Mouse (Mus musculus) myocyte (in vitro differentiated cells): ENCODE measurements around the gene Adam30. TPM values are rescaled to one million over a fixed set of nuclear protein-coding genes. Genes with fewer than 3 reads are reported as not detected.

Experiments
- H3K27me3 ChIP-seq: one replicate; pipeline ENCODE4 v1.6.1; 2011; ENCODE audit not compliant: control insufficient read depth, insufficient read depth, insufficient read length
- H3K36me3 ChIP-seq: one replicate; pipeline ENCODE4 v1.6.1; 2011; ENCODE audit not compliant: control insufficient read depth, insufficient read depth
- H3K4me2 ChIP-seq: one replicate; pipeline ENCODE4 v1.6.1; 2011; ENCODE audit warnings: low read depth, control low read depth
- H3K4me3 ChIP-seq: one replicate; pipeline ENCODE4 v1.5.1; 2011; ENCODE audit warnings: mild to moderate bottlenecking, control low read depth, moderate library complexity
- H3K79me2 ChIP-seq: one replicate; pipeline ENCODE4 v1.6.1; 2011; ENCODE audit not compliant: control insufficient read depth, insufficient read depth
- H3ac ChIP-seq: one replicate; pipeline ENCODE4 v1.6.1; 2011; ENCODE audit not compliant: control insufficient read depth, insufficient read length
- CEBPB ChIP-seq: IDR thresholded peaks from 2 replicates; pipeline ENCODE4 v1.6.1; 2011; ENCODE audit warnings: mild to moderate bottlenecking, moderate library complexity; ENCODE audit not compliant: poor library complexity, insufficient read depth, severe bottlenecking
- E2F4 ChIP-seq: IDR thresholded peaks from one replicate; pipeline ENCODE4 v1.6.1; 2011; ENCODE audit warnings: mild to moderate bottlenecking, control low read depth, moderate library complexity; ENCODE audit not compliant: insufficient read depth
- MAX ChIP-seq: IDR thresholded peaks from one replicate; pipeline ENCODE4 v1.6.1; 2011; ENCODE audit warnings: low read depth, mild to moderate bottlenecking, control low read depth
- MYOD1 ChIP-seq, 3 experiments: IDR thresholded peaks; one replicate each; pipeline ENCODE4 v1.6.1; 2011; ENCODE audit warnings: control low read depth in 2 of 3, low read depth in 2 of 3, mild to moderate bottlenecking in 2 of 3, moderate library complexity in 1 of 3; ENCODE audit not compliant: insufficient read length in 2 of 3, control insufficient read depth in 1 of 3
- MYOG ChIP-seq, 3 experiments: IDR thresholded peaks; one replicate each; pipeline ENCODE4 v1.6.1; 2011; ENCODE audit warnings: control low read depth in 2 of 3, low read depth in 2 of 3, mild to moderate bottlenecking in 2 of 3; ENCODE audit not compliant: insufficient read length in 2 of 3, control insufficient read depth in 1 of 3, insufficient read depth in 1 of 3
- POLR2A ChIP-seq: IDR thresholded peaks from one replicate; pipeline ENCODE4 v1.6.1; 2011; ENCODE audit warnings: low read depth, mild to moderate bottlenecking, control low read depth, moderate library complexity; ENCODE audit not compliant: insufficient read length
- POLR2AphosphoS2 ChIP-seq: IDR thresholded peaks from one replicate; pipeline ENCODE4 v1.6.1; 2011; ENCODE audit warnings: low read depth, control low read depth; ENCODE audit not compliant: insufficient read length
- REST ChIP-seq: IDR thresholded peaks from one replicate; pipeline ENCODE4 v1.6.1; 2011; ENCODE audit warnings: mild to moderate bottlenecking, control low read depth, moderate library complexity; ENCODE audit not compliant: insufficient read depth, insufficient read length
- SRF ChIP-seq: IDR thresholded peaks from one replicate; pipeline ENCODE4 v1.6.1; 2011; ENCODE audit warnings: low read depth; ENCODE audit not compliant: control insufficient read depth, insufficient read length
- TCF12 ChIP-seq: IDR thresholded peaks from one replicate; pipeline ENCODE4 v1.6.1; 2011; ENCODE audit warnings: mild to moderate bottlenecking, control low read depth; ENCODE audit not compliant: poor library complexity, insufficient read depth, severe bottlenecking
- TCF3 ChIP-seq: IDR thresholded peaks from one replicate; pipeline ENCODE4 v1.6.1; 2011; ENCODE audit warnings: low read depth, control low read depth; ENCODE audit not compliant: insufficient read length
- USF1 ChIP-seq: IDR thresholded peaks from one replicate; pipeline ENCODE4 v1.6.1; 2011; ENCODE audit warnings: low read depth, mild to moderate bottlenecking, control low read depth, moderate library complexity
- polyA plus RNA-seq: library from polyadenylated mRNA; unstranded; fragments of >200 nt; fragmentation: generic; extraction: Trizol; gene quantifications from one replicate; pipeline ENCODE4 v1.2.1, GENCODE M21; 2012; ENCODE audit warnings: missing spikeins

The Adam30 gene
- polyA plus RNA-seq, 1 experiment = not detected

GRCm38 (mm10) chr3:98197711-98198532 lies 37.5 kb downstream of the Adam30 start:
- H3K27me3 ChIP-seq = no peaks in the 10 kb centered on the region
- TF ChIP-seq MAX = no peak
- H3K4me3 ChIP-seq = no peak overlapping the region
- H3K79me2 ChIP-seq = no peaks in the 10 kb centered on the region
- no peak overlapping the region for H3K4me2 ChIP-seq
- H3K36me3 ChIP-seq = no peaks in the 10 kb centered on the region
- H3ac ChIP-seq = no peak overlapping the region

- TF ChIP-seq MYOD1 (IDR thresholded peaks at IDR 0.05; ENCODE audit: control insufficient read depth in 1 of 3, insufficient read length in 2 of 3, low read depth in 2 of 3) = no peak
- TF ChIP-seq TCF3 = no peak
- TF ChIP-seq POLR2A = no peak
- TF ChIP-seq E2F4 = no peak
- TF ChIP-seq USF1 = no peak
- TF ChIP-seq REST = no peak
- TF ChIP-seq TCF12 = no peak
- TF ChIP-seq MYOG (IDR thresholded peaks at IDR 0.05; ENCODE audit: control insufficient read depth in 1 of 3, insufficient read depth in 1 of 3, insufficient read length in 2 of 3, low read depth in 2 of 3) = no peak
- TF ChIP-seq MAX = no peak
- no peak for TF ChIP-seq SRF
- TF ChIP-seq CEBPB = no peak
- no peak for TF ChIP-seq POLR2AphosphoS2
- Histone ChIP-seq H3K79me2 (no peaks in the 10 kb centered on the region), H3ac (no peak overlapping the region), H3K4me2 (no peak overlapping the region), H3K4me3 (no peak overlapping the region), H3K27me3 (no peaks in the 10 kb centered on the region), H3K36me3 (no peaks in the 10 kb centered on the region)
These were observed 39.3 kb downstream of the Adam30 start for GRCm38 (mm10) chr3:98199747-98200146.

GRCm38 (mm10) chr3:98203282-98203681 lies 42.9 kb downstream of the Adam30 start:
- no peak for TF ChIP-seq SRF
- TF ChIP-seq MYOD1 (IDR thresholded peaks at IDR 0.05; ENCODE audit: control insufficient read depth in 1 of 3, insufficient read length in 2 of 3, low read depth in 2 of 3) = no peak
- no peak for TF ChIP-seq E2F4
- TF ChIP-seq POLR2A = no peak
- TF ChIP-seq MYOG (IDR thresholded peaks at IDR 0.05; ENCODE audit: control insufficient read depth in 1 of 3, insufficient read depth in 1 of 3, insufficient read length in 2 of 3, low read depth in 2 of 3) = no peak
- no peak for TF ChIP-seq MAX
- no peak for TF ChIP-seq POLR2AphosphoS2
- TF ChIP-seq CEBPB = no peak
- Histone ChIP-seq H3K79me2 (no peaks in the 10 kb centered on the region), H3K4me3 (no peak overlapping the region), H3K27me3 (no peaks in the 10 kb centered on the region), H3K4me2 (no peak overlapping the region), H3K36me3 (no peaks in the 10 kb centered on the region), H3ac (no peak overlapping the region)

- no peak overlapping the region for H3ac ChIP-seq
- no peaks in the 10 kb centered on the region for H3K36me3 ChIP-seq
- no peak overlapping the region for H3K4me3 ChIP-seq
- TF ChIP-seq REST = no peak
- TF ChIP-seq CEBPB = no peak
- TF ChIP-seq TCF12 = no peak
- no peak for TF ChIP-seq MAX
- no peak for TF ChIP-seq USF1
- no peak overlapping the region for H3K4me2 ChIP-seq
- no peaks in the 10 kb centered on the region for H3K79me2 ChIP-seq
- no peaks in the 10 kb centered on the region for H3K27me3 ChIP-seq
These were observed 46.5 kb downstream of the Adam30 start for GRCm38 (mm10) chr3:98206977-98207376.

GRCm38 (mm10) chr3:98209161-98209560 lies 48.7 kb downstream of the Adam30 start:
- no peak overlapping the region for H3ac ChIP-seq
- no peaks in the 10 kb centered on the region for H3K27me3 ChIP-seq
- H3K36me3 ChIP-seq = no peaks in the 10 kb centered on the region
- TF ChIP-seq USF1 (no peak), MAX (no peak), E2F4 (no peak), MYOG (IDR thresholded peaks at IDR 0.05; ENCODE audit: control insufficient read depth in 1 of 3, insufficient read depth in 1 of 3, insufficient read length in 2 of 3, low read depth in 2 of 3) (no peak), MYOD1 (IDR thresholded peaks at IDR 0.05; ENCODE audit: control insufficient read depth in 1 of 3, insufficient read length in 2 of 3, low read depth in 2 of 3) (no peak), TCF3 (no peak), TCF12 (no peak), SRF (no peak), CEBPB (no peak), REST (no peak), POLR2AphosphoS2 (no peak), POLR2A (no peak)
- no peak overlapping the region for H3K4me3 ChIP-seq
- no peak overlapping the region for H3K4me2 ChIP-seq
- H3K79me2 ChIP-seq = no peaks in the 10 kb centered on the region
